Mouse (Mus musculus) lung, postnatal 14 days (tissue): Measurements from ENCODE around the gene Mboat2.
A peak's percentile ranks its signal among the peaks of the same experiment; 100 is the strongest.

Experiments used
- DNase-seq: peaks from one replicate; pipeline ENCODE4 v3.0.0; 2021

Gene Mboat2

GRCm38 (mm10) chr12:24909679-24910078 is 79.0 kb downstream of the Mboat2 start:
- DNase-seq: no peak

DNA sequence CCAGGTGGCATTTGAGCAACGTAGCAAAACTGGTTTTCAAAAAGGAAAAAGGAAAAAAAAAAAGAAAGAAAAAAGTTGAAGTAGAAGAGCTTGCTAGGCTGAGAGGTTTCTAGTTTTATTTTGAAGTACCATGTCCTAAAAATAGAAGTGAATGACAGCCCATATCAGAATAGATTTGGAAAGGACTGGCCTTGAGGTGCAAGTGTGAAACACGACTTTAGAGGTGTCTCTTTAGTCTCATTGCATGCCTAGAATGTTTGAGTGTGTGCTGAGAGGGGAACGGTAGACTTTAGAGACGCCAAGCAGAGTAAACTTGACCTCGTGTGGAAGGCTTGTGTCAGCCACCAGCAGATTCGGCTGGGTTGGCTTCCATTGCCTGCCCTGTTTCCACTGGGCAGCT is 81.5 kb downstream of the Mboat2 start:
- no peak for DNase-seq

DNA sequence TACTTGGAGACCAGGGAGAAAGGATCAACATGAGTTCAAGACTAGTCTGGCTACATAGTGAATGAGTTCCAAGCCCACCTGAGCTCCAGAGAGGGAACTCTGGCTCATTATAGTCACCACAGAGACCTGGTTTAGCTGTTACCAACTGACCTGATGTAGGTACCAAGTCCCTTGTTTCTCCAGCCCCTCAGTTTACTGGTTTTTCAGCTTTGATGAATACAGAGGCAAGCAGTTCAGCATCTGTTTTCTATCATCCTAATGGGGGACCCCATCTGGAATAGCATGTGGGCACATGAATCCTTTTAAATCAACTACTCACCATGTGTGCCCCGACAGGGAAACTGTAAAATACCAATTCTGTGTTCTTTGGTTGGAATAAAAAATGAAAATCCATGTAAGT is 82.2 kb downstream of the Mboat2 start:
- no peak for DNase-seq

GRCm38 (mm10) chr12:24918575-24919262 is 88.0 kb downstream of the Mboat2 start:
- no peak for DNase-seq

DNA sequence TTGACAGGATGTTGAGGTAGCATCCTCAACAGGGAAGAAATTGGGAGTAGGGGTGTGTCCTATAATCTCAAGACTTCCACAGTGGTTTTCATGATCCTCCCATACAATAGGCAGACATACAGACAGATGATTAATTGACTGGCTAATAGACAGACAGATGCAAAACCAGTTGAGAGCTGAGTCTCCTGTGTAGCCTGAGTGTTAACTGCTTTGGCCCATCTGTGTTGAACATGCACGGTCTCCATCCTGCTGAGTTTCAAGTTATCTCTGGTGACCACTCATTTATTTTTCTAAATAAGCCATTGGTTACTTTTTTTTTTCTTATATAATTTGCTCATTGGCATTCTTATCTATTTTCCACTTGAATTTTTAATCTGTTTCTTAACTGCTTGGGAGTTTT is 90.2 kb downstream of the Mboat2 start:
- no peak for DNase-seq

- no peak for DNase-seq
Measured at GRCm38 (mm10) chr12:24924003-24924402, 93.3 kb downstream of the Mboat2 start.

DNA sequence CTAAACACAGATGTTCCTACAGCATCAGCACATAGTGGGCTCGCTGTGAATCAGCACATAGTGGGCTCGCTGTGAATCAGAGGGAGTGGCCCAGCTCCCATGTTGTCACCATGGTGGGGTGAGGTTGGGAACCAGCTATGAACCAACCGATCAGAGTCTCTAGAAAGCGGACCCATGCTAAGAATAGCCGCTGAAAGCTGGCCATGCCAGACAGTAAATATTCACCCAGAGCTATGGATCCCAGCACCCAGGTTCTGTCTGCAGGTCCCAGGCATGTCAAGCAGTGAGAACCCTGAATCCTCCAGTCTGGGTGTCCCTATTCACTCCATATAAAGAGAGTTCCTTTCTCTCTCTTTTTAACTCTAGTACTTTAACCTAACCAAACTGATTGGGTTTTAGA is 94.6 kb downstream of the Mboat2 start:
- DNase-seq: no peak

DNA sequence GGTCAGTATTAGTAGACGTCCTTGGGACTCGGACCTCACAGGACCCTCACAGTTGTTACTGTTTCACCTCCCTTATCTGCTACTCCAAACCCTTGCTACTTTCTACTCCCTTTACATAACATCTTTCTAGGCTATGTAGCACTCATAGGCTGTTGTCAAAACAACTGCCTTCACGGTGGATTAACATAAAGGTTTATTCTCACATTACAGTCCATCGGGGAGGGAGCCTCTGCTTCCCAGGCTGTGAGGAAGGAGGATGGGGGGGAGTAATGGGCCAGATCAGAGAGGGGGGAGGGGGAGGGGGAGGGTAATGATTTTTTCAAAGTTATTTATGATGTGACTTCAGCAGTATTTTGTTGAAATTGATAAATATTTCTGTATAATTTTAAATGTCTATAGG is 95.0 kb downstream of the Mboat2 start:
- DNase-seq: no peak

GRCm38 (mm10) chr12:24928051-24928748 is 97.5 kb downstream of the Mboat2 start:
- no peak for DNase-seq

DNA sequence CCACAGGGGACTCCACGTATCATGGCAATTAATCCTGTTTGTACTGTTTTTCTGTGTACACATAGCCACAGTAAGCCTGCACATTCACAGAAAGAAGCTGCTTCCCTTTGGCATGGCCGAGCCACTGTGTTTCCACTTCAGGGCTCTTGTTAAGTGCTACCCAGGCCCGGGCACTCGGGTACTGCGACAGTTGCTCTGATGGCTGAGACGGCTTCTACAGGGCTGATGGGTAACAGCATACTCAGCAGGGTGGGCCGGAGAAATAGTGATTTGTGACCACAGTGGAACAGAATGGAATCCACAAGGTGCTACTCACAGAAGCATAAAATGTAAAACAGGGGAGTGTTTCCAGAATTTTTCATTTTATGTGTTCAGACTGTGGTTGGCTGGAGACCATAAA is 98.4 kb downstream of the Mboat2 start:
- DNase-seq: no peak

DNA sequence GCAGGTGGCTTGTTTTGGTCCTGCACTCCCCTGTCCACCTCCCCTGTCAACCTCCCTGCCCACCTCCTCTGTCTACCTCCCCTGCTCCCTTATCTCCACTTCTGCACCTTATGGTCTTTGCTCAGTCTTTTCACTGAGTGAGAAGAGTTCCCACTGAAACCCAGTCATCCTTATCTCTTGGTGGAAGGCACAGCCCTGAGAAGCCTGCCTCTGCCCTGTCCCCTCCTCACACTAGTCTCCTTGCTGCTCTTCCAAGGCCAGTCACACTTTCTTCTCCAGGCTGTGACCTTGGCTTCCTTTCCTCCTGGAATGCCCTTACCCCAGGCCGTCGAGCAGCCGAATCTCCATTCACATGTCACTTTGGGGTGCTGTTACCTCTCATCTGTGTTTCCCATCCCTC is 100.1 kb downstream of the Mboat2 start:
- no peak for DNase-seq

DNA sequence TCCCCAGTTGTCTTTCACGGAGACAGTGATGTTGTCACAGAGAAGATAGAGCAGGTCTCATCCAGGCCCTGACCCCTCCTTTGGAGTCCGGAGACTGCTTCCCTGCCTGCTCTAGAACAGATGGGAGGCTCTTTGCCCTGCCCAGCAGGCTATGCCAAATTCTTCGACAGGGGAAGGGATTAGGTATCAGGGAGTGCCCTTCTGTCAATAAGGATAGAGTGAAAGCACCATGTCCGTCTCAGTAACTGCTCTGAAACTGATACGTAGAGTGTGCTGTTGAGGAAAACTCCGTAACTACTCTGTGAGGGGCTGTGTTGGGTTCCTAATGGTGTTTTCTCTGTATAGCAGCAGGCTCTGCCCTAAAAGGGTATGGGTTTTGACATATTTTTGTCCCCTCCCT is 101.4 kb downstream of the Mboat2 start:
- no peak for DNase-seq

DNA sequence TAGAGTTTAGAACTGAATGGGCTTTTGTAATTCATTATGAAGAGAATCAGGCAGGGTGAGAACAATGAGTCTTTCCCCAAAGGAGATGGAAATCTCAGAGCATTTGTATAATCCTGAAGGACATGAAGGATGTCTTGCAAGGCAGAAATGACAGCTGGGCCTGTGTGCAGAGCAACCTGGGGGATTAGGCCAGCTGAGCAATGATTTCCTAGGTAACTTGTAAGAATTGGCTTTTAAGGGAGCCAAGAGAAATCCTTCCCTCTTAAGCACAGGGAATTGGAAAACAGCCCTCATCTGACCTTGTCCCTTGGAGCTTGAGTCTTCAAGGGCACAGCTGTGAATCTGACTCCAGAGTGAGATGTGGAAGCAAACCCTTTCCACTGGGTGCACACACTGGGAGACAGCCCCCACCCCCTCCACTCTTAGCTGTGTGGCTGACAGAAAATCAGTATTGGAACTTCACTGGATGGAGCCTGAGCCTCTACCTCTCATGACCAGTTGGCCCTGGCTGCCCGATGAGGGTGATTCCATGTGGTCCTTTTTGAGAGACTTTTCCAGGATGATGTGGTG is 102.6 kb downstream of the Mboat2 start:
- no peak for DNase-seq

DNA sequence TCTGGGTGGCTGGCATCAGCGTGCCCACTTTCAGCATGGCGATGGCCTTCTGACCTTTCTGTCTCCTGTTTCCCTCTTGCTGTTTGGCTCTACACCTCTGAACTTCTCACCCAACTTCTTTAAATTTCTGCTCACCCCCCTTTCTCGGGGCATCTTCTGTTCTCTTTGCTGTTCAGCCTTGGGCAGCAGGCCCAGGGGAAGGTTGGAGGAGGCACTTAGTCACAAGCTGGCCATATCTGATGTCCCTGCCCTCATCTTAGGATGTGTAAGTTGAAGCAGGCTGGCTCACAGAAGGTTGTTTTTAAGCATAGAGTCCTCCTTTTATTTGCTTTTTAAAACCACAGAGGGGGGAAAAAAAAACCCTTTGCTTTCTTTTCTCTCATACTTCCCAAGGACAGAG is 103.3 kb downstream of the Mboat2 start:
- no peak for DNase-seq

DNA sequence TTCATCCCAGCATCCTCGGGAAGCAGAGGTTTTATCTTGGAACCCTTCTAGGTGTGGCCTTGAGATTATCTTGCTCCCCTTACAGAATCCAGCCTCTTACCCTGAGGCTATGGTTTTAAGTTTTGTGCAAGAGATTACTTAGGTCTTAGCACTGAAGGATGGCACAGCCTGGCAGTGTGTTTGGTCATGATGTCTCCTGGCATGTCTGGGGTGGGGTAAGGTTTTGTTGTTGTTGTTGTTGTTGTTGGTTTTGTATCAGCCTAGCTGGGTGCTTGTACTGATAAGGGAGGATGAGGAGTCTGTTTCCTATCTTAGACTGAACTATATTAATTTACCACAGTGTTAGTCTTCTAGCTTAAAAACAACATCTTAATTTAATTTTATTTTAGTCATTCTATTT is 105.6 kb downstream of the Mboat2 start:
- DNase-seq: no peak

GRCm38 (mm10) chr12:24939372-24939771 is 108.7 kb downstream of the Mboat2 start:
- DNase-seq: no peak

- no peak for DNase-seq
Measured at GRCm38 (mm10) chr12:24942619-24943287, 112.1 kb downstream of the Mboat2 start.

DNA sequence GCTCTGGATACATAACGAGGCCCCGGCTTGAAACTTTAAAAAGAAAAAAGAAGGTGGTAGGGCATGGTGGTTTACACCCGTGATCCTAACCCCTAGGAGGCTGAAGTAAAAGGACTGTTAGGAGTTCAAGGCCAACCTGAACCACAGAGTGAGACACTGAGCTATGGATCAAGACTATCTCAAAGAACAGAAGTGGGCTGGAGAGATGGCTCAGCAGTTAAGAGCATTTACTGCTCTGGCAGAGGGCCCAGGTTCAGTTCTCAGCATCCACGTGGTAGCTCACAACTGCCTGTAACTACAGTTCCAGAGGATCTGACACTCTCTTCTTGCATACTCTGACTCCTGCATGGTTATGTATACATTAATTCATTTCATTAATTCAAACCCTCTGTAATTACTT is 112.7 kb downstream of the Mboat2 start:
- DNase-seq: no peak

DNA sequence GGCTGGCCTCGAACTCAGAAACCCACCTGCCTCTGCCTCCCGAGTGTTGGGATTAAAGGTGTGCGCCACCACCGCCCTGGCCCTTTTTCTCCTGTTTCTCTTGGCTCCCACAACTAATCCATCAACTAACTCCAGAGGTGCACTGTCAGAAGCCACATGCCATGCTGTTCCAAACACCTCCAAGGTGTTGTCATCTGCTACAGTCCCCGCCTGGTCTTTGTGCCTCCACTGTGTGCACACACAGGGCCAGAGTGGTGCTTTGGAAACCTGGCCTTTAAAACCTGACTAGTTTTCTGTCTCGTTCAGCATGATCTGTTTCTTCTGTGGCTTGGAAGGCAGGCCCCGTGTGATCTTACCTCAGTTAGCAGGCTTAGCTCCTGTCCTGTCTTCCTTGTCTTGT is 113.9 kb downstream of the Mboat2 start:
- no peak for DNase-seq

- no peak for DNase-seq
Measured at GRCm38 (mm10) chr12:24947065-24947464, 116.4 kb downstream of the Mboat2 start.

DNA sequence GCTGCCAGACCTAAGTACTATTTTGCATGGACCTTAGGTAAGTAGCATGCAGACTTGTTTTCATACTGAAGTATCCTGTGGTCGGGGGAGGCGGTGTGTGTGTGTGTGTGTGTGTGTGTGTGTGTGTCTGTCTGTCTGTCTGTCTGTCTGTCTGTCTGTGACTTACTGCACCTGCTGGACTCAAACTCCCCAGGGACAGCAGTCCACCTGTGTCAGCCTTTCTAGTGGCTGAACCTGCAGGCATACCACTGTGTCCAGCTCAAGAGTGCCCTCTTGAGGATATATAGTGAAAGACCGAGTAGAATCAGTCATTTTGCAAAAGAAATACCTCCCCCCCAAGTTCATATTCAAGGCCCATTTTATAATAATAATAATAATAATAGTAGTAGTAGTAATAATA is 117.7 kb downstream of the Mboat2 start:
- DNase-seq: peak; percentile 53

GRCm38 (mm10) chr12:24950376-24951046 is 119.8 kb downstream of the Mboat2 start:
- DNase-seq: no peak

- DNase-seq: peak; percentile 72
Measured at GRCm38 (mm10) chr12:24952147-24952546, 121.5 kb downstream of the Mboat2 start.
